Mouse (Mus musculus) adrenal gland, postnatal 25 days (tissue): ENCODE data around the gene Abca1. TPM values are rescaled to one million over a fixed set of nuclear protein-coding genes. Genes with fewer than 3 reads are reported as not detected.
A peak's percentile ranks its signal among the peaks of the same experiment; 100 is the strongest.

Experiments
- DNase-seq: peaks from one replicate; pipeline ENCODE4 v3.0.0; 2021; ENCODE audit warnings: mixed read lengths
- long read RNA-seq: library from polyadenylated mRNA; stranded (forward); transcript quantifications from one replicate; pipeline ENCODE4 v2.0.0, GENCODE M21; 2021
- total RNA-seq: library from RNA; stranded (reverse); gene quantifications from 2 replicates; pipeline ENCODE4 v1.2.3, GENCODE M21; 2021

Gene Abca1
- 165 and 265 TPM in 2 replicates for total RNA-seq
- long read RNA-seq, partial matches to known transcripts, result 4 of 16 reads
- long read RNA-seq, other reads (novel, unspliced or antisense), result 12 of 16 reads

DNA sequence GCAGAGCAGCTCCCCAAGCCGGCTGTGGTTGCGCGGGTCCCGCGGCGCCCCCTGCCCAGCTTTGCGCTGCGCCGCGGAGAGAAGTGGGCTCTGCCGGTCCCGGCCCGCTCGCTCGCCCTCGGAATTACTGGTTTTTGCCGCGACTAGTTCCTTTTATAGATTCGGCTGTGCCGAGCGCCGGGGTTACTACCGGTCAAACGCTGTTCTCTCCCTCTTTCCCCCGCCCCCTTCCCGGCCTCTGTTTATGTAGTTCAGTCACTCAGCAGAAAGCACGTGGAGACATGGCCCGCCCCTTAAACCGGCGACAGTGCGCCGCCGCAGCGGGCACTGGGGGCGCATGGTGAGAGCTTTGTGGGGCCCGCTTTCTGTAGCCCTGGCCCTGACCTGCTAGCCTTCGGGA, at the start of gene Abca1:
Abca1 (minus strand) TSS at position 129 of the 400 bp plus-strand sequence.
- peak; percentile 91 for DNase-seq

GRCm38 (mm10) chr4:53204482-53204881, 44.8 kb upstream of the Abca1 start:
- DNase-seq, result no peak

DNA sequence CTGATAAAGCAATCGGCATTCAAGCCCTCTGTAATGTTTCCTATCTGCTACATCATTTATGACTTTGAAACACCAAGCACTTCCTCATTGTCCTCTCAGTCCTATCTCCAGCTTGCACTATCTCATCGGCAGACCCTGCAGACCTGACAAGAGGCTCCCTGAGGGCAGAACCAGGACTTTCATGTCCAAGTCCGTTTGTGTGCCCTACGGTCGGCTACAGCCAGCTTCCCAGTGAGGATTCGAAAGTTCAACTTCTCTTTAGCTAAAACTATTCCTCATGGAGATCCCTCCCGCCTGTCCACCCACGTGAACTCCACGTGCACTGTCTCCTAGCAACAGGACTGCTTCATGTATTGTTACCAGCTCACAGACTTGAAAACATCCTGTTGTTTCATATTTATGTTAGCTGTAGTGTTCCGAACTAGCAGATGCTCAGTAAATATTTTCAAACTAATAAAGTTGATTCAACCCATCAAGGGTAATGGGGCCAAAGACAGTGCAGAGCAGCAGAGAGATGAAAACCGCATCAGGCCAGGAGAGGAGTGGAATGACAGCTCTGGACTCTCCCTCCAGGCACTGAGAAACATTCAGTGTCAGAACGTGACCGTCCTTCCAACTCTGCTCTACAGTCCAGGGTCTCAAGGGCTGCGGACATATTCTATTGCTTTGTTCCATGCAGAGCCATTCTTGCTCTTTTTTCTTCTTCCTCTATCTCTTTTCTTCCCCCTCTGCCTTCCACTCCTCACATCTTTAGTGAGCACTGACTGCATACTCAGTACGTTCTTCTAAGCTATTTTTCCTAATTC, 44.1 kb upstream of the Abca1 start:
- DNase-seq, result no peak

DNA sequence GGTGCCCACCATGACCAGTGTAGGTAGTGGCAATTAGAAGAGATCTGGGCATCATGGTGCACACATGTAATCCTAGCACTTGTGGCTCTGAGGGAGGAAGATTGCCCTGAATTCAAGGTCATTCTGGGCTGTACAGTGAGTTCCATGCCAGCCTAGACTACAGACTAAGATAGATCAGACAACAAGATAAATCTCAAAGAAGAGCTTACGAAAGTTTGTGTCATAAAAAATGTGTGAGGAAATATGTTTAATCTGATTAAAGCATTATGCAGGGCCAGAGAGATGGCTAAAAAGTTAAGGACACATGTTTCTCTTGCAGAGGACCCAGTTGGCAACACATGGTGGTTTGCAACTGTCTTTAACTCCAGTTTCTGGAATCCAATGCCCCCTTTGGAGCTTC, 40.6 kb upstream of the Abca1 start:
- DNase-seq, result no peak

- DNase-seq, result no peak
Measured at GRCm38 (mm10) chr4:53197842-53198241, 38.1 kb upstream of the Abca1 start.

GRCm38 (mm10) chr4:53196058-53196771, 36.5 kb upstream of the Abca1 start:
- peak; percentile 81 for DNase-seq

- peak; percentile 21 for DNase-seq
Measured at GRCm38 (mm10) chr4:53187071-53187470, 27.4 kb upstream of the Abca1 start.

DNA sequence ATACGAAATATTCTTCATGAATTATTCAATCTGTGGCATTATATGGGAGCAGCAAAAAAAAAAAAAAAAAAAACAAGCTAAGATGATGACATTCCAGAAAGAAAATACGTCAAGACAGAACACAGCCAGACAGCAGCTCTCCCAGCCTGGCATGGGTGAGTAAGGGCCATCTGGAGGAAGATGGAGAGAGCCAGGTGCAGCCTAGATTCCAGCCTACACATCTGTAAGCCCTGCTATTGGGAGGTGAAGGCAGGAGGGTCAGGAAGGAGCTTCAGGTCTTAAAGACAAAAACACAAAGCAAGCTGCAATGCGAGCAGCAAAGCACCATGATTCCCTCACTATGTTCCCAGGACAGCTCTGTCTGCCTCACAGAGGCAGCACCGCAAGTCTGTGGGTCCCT, 26.9 kb upstream of the Abca1 start:
- no peak for DNase-seq

GRCm38 (mm10) chr4:53186141-53186540, 26.4 kb upstream of the Abca1 start:
- no peak for DNase-seq

DNA sequence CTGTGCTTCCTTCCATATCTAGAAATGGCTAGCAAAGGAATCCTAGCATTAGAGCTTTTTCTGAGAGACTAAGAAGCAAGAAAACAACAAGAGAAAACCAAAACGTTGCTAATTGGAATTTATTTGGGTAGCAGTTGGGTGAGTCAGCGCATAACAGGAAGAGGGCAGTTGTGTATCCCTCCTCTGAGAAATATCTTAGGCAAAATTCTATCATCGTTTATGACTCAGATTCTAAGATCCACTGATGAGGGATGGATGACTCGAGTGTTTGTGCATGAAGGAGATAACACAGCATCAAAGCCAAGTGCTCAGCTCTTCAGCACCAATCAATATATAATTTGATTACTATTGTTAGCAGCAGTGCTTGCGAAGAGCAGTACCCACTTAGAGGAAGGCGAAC, 21.8 kb upstream of the Abca1 start:
- DNase-seq, result no peak

GRCm38 (mm10) chr4:53179308-53179820, 19.7 kb upstream of the Abca1 start:
- no peak for DNase-seq

GRCm38 (mm10) chr4:53178489-53178888, 18.8 kb upstream of the Abca1 start:
- DNase-seq, result no peak

DNA sequence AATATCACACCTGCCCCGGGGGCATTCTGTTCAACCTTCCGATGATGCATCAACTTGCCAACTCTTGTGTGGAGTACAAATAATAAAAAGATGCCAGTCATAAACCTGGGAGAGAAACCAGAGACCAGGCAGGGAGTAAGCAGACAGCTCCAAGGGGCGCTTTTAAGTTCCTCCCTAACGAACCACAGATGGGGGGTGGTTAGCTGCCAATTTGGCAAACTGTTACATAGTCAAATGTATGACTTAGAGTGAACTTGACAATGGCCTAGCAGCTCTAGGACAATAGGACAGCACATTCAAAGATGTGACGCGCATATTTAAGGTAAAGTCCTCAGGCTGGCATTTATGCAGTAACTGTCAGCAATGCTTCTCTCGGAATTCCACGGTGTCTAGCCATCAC, 18.0 kb upstream of the Abca1 start:
- DNase-seq, result no peak

DNA sequence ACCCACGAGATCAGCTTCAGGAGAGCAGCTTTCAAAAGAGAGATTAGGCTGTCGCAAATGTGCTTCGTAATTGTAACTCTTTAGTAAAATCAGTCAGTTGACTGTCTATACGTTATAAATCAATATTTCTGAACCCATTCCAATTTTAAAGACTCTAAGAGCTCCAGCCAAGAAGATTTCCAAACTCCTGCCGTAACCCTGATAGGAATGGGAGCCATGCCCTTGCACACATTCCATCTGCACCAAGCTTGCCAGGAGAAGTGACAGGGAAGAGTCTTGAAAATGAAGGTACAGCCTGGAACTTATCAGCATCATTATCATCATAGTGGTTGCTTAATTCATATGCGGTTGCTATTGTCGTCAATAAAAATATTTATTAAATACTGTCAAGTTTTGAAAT, 15.2 kb upstream of the Abca1 start:
- DNase-seq, result no peak

GRCm38 (mm10) chr4:53170403-53170802, 10.7 kb upstream of the Abca1 start:
- DNase-seq, result no peak

DNA sequence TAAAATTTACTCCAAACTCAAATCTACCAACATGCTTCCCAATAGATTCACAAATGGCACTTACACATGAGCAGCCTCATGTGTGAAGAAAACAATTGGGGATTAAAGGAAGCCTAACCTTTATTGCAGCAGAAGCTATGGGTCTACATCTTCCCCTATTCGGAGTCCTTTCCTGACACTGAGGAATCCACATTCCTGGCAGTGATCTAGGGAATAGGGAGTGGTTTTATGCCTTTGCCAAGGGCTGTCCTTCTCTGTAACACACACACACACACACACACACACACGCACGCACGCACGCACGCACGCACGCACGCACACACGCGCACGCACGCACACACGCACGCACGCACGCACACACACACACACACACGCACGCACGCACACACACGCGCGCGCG, 5.5 kb upstream of the Abca1 start:
- no peak for DNase-seq

- peak; percentile 35 for DNase-seq
Measured at GRCm38 (mm10) chr4:53159176-53159575, 519 bp downstream of the Abca1 start.

GRCm38 (mm10) chr4:53158634-53159033, 1.1 kb downstream of the Abca1 start:
- DNase-seq, result peak; percentile 94

GRCm38 (mm10) chr4:53155471-53155870, 4.2 kb downstream of the Abca1 start:
- DNase-seq, result no peak

- DNase-seq, result no peak
Measured at GRCm38 (mm10) chr4:53153711-53154110, 6.0 kb downstream of the Abca1 start.

DNA sequence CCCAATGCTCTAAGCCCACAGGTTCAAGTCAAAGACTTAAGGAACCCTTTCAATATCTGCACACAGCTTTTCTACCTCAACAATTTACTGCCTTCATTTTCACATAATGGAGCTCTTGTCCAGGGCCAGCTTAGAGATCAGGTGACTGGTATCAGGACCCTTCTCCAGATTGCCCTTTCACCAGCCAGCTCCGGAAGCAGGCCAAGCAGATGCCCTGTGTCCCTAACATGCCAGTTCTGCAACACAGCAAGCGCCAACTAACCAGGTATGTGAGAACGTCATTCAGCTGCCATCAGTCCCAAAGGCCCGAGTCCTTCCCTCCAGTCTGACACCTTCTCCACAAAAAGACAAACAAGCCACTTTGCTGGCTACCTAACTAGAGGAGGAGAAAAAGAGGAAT, 6.6 kb downstream of the Abca1 start:
- DNase-seq, result no peak

- DNase-seq, result no peak
Measured at GRCm38 (mm10) chr4:53152655-53153054, 7.0 kb downstream of the Abca1 start.

GRCm38 (mm10) chr4:53150516-53150915, 9.2 kb downstream of the Abca1 start:
- DNase-seq, result no peak
